Mouse (Mus musculus) bone marrow macrophage, adult 2 months (primary cell): ENCODE data around the gene Slc35d3. TPM values are rescaled to one million over a fixed set of nuclear protein-coding genes. Genes with fewer than 3 reads are reported as not detected.

Experiments
- H3K27ac ChIP-seq: 2 replicates; pipeline ENCODE4 v1.5.1; 2012; ENCODE audit warnings: low read depth, low read length; ENCODE audit not compliant: insufficient read depth
- H3K4me1 ChIP-seq: 2 replicates; pipeline ENCODE4 v1.6.1; 2012; ENCODE audit warnings: low read length; ENCODE audit not compliant: control insufficient read depth, insufficient read depth
- H3K4me3 ChIP-seq: 2 replicates; pipeline ENCODE4 v1.5.1; 2012; ENCODE audit warnings: mild to moderate bottlenecking, low read length, moderate library complexity; ENCODE audit not compliant: insufficient read depth
- CTCF ChIP-seq: IDR thresholded peaks from 2 replicates; pipeline ENCODE4 v1.5.1; 2012; ENCODE audit warnings: low read depth, mild to moderate bottlenecking, low read length, moderate library complexity
- POLR2A ChIP-seq: IDR thresholded peaks from 2 replicates; pipeline ENCODE4 v1.6.1; 2012; ENCODE audit warnings: mild to moderate bottlenecking, low read depth, low read length, borderline replicate concordance
- polyA plus RNA-seq: library from polyadenylated mRNA; stranded (reverse); fragments of >200 nt; gene quantifications from 2 replicates; pipeline ENCODE4 v1.2.4, GENCODE M21; 2012; ENCODE audit not compliant: missing spikeins, insufficient read depth, insufficient read length

The Slc35d3 gene
- polyA plus RNA-seq, 1 experiment, result not detected

DNA sequence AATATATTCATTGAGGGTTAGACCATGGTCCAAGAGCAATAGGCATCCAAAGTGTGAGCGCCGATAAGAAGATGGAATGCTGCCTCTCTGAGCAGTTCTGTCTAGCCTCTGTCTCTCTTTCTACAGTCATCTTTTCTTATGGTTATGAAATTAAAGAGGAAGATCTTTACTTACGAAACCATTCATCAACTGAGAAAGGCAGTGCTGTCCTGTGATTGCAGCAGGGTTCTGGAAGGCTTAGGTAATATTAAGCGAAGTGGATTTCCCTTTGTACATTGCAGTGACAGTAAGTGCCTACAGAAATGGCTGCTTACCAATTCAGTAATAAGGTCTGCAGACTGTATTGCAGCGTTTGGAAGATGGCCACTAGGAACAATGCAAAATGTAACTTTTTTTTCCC lies 11.4 kb downstream of the Slc35d3 start:
- H3K4me3 ChIP-seq, result no peak overlapping the region
- TF ChIP-seq CTCF (no peak), POLR2A (no peak)

DNA sequence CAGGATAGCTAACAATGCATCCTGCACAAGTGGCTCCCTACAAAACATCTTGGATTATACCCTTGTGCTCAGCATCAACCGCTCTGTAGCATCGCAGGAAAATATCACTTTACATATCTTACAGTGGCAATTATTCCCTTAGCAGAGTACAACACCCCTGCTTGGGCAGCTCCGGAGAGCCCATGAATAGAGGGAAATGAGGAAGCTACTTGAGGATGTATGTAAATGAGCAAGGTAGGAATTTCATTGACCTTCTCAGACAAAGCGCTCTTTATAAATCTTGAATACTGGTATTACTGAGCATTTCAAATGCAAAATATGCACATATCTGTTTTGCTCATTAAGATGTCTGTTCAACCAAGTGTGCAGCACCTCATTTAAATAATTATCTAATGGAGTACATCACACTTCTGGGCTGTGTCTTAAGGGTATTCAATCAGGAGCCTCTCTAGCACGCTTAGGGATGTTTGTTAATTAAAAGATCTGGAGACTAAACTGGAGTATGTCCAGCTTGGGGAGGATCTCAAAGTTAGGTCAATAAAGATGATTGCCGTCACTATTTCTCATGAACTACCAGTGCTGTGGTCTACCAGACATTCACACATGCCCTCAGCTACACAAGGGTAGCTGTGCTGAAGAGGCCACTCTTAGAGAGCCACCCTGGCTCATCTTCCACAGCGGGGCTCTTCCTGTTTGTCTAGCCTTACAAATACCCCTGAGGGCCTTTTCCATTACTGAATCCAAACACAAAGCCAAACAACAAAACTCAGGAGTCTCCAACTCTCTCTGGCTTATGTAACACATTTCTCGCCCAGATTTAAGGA lies 15.2 kb downstream of the Slc35d3 start:
- no peak for TF ChIP-seq POLR2A
- no peak for TF ChIP-seq CTCF
- Histone ChIP-seq H3K4me3 (no peak overlapping the region), H3K4me1 (no peaks in the 10 kb centered on the region), H3K27ac (no peak overlapping the region)

More for the DNA sequence above, 11.4 kb downstream of the Slc35d3 start:
- Histone ChIP-seq H3K4me1 (no peaks in the 10 kb centered on the region), H3K27ac (no peak overlapping the region)

GRCm38 (mm10) chr10:19834222-19834621 lies 17.0 kb downstream of the Slc35d3 start:
- Histone ChIP-seq H3K4me1 (no peaks in the 10 kb centered on the region), H3K27ac (no peak overlapping the region), H3K4me3 (no peak overlapping the region)
- TF ChIP-seq POLR2A (no peak), CTCF (no peak)

GRCm38 (mm10) chr10:19831072-19831849 lies 20.0 kb downstream of the Slc35d3 start:
- no peaks in the 10 kb centered on the region for H3K4me1 ChIP-seq
- no peak overlapping the region for H3K27ac ChIP-seq
- no peak overlapping the region for H3K4me3 ChIP-seq
- TF ChIP-seq POLR2A, result no peak
- TF ChIP-seq CTCF, result no peak

- H3K4me1 ChIP-seq, result no peaks in the 10 kb centered on the region
- no peak overlapping the region for H3K4me3 ChIP-seq
- no peak overlapping the region for H3K27ac ChIP-seq
- TF ChIP-seq POLR2A, result no peak
- no peak for TF ChIP-seq CTCF
Observed at GRCm38 (mm10) chr10:19820986-19821385, 30.3 kb downstream of the Slc35d3 start.

DNA sequence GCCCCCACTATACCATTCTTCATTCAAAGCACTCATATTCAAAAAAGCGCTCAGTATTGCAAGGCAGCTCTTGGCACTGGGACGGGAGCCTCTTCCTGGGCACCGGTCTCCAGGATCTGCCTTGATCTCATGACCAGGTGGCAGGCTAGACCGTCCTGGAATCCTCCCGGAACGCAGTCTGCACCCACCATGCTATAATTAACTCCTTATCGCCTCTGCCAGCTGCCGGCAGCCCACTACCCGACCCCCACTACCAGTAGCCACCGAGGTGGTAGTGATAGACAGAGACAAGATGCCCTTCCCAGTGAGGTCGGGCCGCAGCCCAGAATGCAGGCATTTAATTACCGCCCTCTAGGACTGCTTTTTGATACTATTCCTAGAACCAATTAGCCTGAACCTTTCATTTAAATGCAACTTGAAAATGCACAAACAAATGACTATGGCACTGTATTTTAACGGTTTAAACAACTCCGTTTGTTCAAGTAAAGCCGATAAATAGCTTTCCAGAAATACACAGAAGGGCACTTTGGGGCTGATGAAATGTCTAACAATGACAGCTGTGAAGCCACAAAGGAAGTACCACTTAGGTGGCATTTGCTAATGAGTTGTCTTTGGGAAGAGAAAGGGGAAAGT lies 32.4 kb downstream of the Slc35d3 start:
- Histone ChIP-seq H3K27ac (no peak overlapping the region), H3K4me1 (no peaks in the 10 kb centered on the region), H3K4me3 (no peak overlapping the region)
- TF ChIP-seq CTCF (no peak), POLR2A (no peak)

GRCm38 (mm10) chr10:19815371-19815770 lies 35.9 kb downstream of the Slc35d3 start:
- TF ChIP-seq POLR2A, result no peak
- TF ChIP-seq CTCF, result no peak
- no peaks in the 10 kb centered on the region for H3K4me1 ChIP-seq
- H3K27ac ChIP-seq, result no peak overlapping the region
- no peak overlapping the region for H3K4me3 ChIP-seq

DNA sequence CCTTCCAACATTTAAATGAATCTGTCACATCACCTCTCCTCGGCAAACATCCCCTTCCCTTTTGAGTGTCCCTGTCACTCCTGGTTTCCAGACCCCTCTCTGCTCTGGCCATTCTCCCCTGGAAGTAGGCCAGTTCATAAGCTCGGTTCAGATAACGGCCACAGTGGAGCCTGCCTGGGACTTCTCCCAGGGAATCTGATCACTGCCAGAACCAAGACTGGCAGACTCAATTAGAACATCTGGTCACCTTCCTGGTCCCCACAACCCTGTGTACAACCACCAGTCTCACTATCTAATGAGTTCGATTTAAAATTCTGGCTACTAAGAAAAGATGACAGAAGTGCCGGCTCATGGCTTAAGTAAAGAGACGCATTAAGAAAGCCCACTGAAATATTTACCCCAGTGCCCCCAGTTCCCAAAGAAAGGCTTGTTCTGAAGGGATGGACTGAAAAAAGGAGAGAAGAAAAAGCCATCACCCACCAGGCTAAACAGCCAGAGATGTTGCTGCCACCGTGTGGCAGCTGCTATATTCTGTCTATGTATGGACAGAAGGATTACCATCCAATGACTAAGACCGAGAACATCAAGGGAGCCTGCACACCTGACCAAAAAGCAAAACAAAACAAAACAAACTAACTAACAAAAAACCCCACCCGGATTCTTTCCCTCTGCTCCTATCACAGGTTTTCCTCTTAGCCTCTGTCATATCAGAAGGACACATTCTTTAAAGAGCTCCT lies 39.7 kb downstream of the Slc35d3 start:
- no peaks in the 10 kb centered on the region for H3K4me1 ChIP-seq
- H3K27ac ChIP-seq, result no peak overlapping the region
- no peak overlapping the region for H3K4me3 ChIP-seq
- TF ChIP-seq POLR2A, result no peak
- TF ChIP-seq CTCF, result 0 out of 2 replicates have a peak, but pooled peaks have one; percentile 23

GRCm38 (mm10) chr10:19804763-19805162 lies 46.5 kb downstream of the Slc35d3 start:
- Histone ChIP-seq H3K27ac (no peak overlapping the region), H3K4me1 (no peaks in the 10 kb centered on the region; the same call in 1 of the 2 replicates), H3K4me3 (no peak overlapping the region)
- TF ChIP-seq CTCF, result no peak
- TF ChIP-seq POLR2A, result no peak
